ENCODE assay signal across 31 mouse cellular contexts in the genomic region with DNA sequence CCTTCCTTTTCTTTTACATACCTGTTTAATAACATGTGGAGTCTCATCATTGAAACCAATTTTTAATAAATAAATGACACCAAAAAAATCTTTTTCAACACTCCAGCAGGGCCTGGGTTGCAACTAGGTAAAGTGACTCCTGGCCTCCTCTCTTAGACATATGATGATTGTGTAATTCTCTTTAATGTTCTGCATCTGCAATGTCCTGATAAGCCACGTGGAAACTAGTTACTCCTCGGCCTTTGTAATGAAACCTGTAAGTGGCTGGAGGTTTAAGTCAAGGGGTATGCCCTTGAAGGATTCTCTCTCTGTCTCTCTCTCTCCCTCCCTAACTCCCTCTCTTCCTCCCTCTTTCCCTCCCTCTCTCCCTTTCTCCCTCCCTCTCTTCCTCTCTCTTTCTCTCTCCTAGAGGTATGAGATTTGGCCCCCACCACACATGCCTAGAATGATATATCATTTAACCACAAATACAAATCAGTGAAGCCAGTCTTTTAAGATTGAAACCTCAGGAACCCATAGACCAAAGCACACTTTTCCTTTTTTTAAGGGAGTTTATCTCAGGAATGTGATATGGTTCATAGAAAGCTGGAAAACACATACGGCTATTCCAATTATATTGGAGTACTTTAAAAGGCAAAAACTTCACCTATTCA. TPM values are rescaled to one million over a fixed set of nuclear protein-coding genes. Genes with fewer than 3 reads are reported as not detected.
DNase-seq lines count a peak whose midpoint lies in the region; ATAC-seq and TF ChIP-seq lines count a peak whose summit lies in the region.
"Had no signal": no experiment of that assay in that cellular context is flagged by ENCODE, and none has a peak within 500 bp of the region (broad histone marks: within the 10 kb centered on the region; RNA-seq: fewer than 3 reads in every experiment).

No protein-coding gene starts in this region.

- 27% methylated on average over 3 of the region's 3 CpGs for WGBS in liver, embryonic 14.5 days (ENCODE audit: insufficient replicate concordance)
- 50% methylated on average over 3 of the region's 3 CpGs for WGBS in liver, embryonic 11.5 days

- H3K27ac ChIP-seq in liver, embryonic 14.5 days = no peak overlapping the region
- no peak overlapping the region for H3K27ac ChIP-seq in liver, embryonic 11.5 days (ENCODE audit: low read depth, low read length)
- no peak overlapping the region for H3K27ac ChIP-seq in MEL (ENCODE audit: control insufficient read depth, low read depth, low read length)
- H3K27ac ChIP-seq: forebrain, embryonic 10.5 days; forebrain, embryonic 13.5 days; hindbrain, embryonic 12.5 days; hindbrain, embryonic 15.5 days had no signal

- H3K9me3 ChIP-seq in liver, embryonic 14.5 days (ENCODE audit: control insufficient read depth, low read length) = no peaks in the 10 kb centered on the region
- 0 out of 2 replicates have a peak, but pooled peaks cover 2% of the 10 kb centered on the region for H3K9me3 ChIP-seq in liver, embryonic 11.5 days (ENCODE audit: control insufficient read depth, low read length)
- no peaks in the 10 kb centered on the region for H3K9me3 ChIP-seq in MEL (replicated peaks; ENCODE audit: insufficient read depth, low read length)
- H3K9me3 ChIP-seq: forebrain, embryonic 10.5 days; forebrain, embryonic 13.5 days; hindbrain, embryonic 12.5 days; hindbrain, embryonic 15.5 days had no signal

- H3K9ac ChIP-seq in liver, embryonic 14.5 days (replicated peaks) = no peak overlapping the region
- H3K9ac ChIP-seq in liver, embryonic 11.5 days (ENCODE audit: low read depth, low read length) = no peak overlapping the region
- no peak overlapping the region for H3K9ac ChIP-seq in MEL (ENCODE audit: control insufficient read depth, low read depth, low read length, poor library complexity, severe bottlenecking)
- H3K9ac ChIP-seq: forebrain, embryonic 13.5 days; hindbrain, embryonic 12.5 days; hindbrain, embryonic 15.5 days had no signal

- DNase-seq in liver, embryonic 14.5 days (ENCODE audit: low read depth in 3 of 3, low spot score in 3 of 3) = peak; percentile 25 to 30 (median 30)
- DNase-seq in liver, embryonic 11.5 days (ENCODE audit: low spot score) = no peak
- DNase-seq in MEL (ENCODE audit: low read depth, low spot score) = peak; percentile 70
- peak; percentile 36 for DNase-seq in c-Kit-positive CD71-positive TER-119-positive erythroid progenitor cells, embryonic 14.5 days (ENCODE audit: low spot score)
- DNase-seq in cerebellum, postnatal 14 days = no peak
- DNase-seq in B cell, adult 2 months = no peak
- DNase-seq: adrenal gland, adult 2 months; adrenal gland, postnatal 25 days; cerebellum, adult 11-12 months; cerebellum, adult 8-10 months; cerebellum, postnatal 25 days; gastrocnemius, postnatal 10 days; gastrocnemius, postnatal 36 days; heart, adult 11 months had no signal

- TF ChIP-seq EP300 in liver, embryonic 14.5 days (IDR thresholded peaks at IDR 0.05; ENCODE audit: low read depth) = no peak
- TF ChIP-seq EP300 in MEL (IDR thresholded peaks at IDR 0.05; ENCODE audit: low read depth in 1 of 2, low read length in 2 of 2) = peak; percentile 27 to 41; a peak in 2 of 4 replicates

- no peak for TF ChIP-seq CTCF in liver, embryonic 14.5 days (IDR thresholded peaks at IDR 0.05; ENCODE audit: low read depth)
- TF ChIP-seq CTCF in MEL (IDR thresholded peaks at IDR 0.05 in 2 of 3, conservative IDR thresholded peaks at IDR 0.05 in 1 of 3; ENCODE audit: control insufficient read depth in 1 of 3, insufficient read depth in 1 of 3, low read depth in 2 of 3, low read length in 3 of 3, poor library complexity in 1 of 3, severe bottlenecking in 1 of 3) = no peak

- H3K4me1 ChIP-seq in liver, embryonic 14.5 days (replicated peaks; ENCODE audit: control insufficient read depth in 2 of 2, insufficient read depth in 2 of 2, low read length in 1 of 2) = peaks cover 3 to 7% of the 10 kb centered on the region in 2 experiments; a peak in 2 of 4 replicates
- H3K4me1 ChIP-seq in liver, embryonic 11.5 days (replicated peaks; ENCODE audit: control insufficient read depth, insufficient read depth, low read length) = peaks cover 4% of the 10 kb centered on the region
- peaks cover 4 to 11% of the 10 kb centered on the region in 2 experiments for H3K4me1 ChIP-seq in MEL (ENCODE audit: control insufficient read depth in 1 of 2, insufficient read depth in 2 of 2, low read length in 2 of 2)

- peaks cover 11% of the 10 kb centered on the region for H3K79me2 ChIP-seq in MEL (ENCODE audit: control insufficient read depth, insufficient read depth, low read length, poor library complexity)

- no peaks in the 10 kb centered on the region for H3K27me3 ChIP-seq in liver, embryonic 14.5 days (ENCODE audit: control insufficient read depth, insufficient read depth, low read length)
- H3K27me3 ChIP-seq in liver, embryonic 11.5 days (replicated peaks; ENCODE audit: control insufficient read depth, insufficient read depth, low read length) = no peaks in the 10 kb centered on the region
- H3K27me3 ChIP-seq in MEL (ENCODE audit: control insufficient read depth in 1 of 2, insufficient read depth in 2 of 2, low read length in 2 of 2) = no peaks in the 10 kb centered on the region
- H3K27me3 ChIP-seq: forebrain, embryonic 13.5 days; hindbrain, embryonic 12.5 days; hindbrain, embryonic 15.5 days had no signal

- no peak overlapping the region for H3K4me2 ChIP-seq in liver, embryonic 14.5 days (ENCODE audit: low read depth)
- H3K4me2 ChIP-seq in liver, embryonic 11.5 days = no peak overlapping the region
- H3K4me2 ChIP-seq: forebrain, embryonic 13.5 days; heart, embryonic 11.5 days; hindbrain, embryonic 12.5 days; hindbrain, embryonic 15.5 days had no signal

- H3K36me3 ChIP-seq in liver, embryonic 14.5 days (replicated peaks; ENCODE audit: control insufficient read depth, insufficient read depth, low read depth) = no peaks in the 10 kb centered on the region; the same call in 1 of the 2 replicates
- no peaks in the 10 kb centered on the region for H3K36me3 ChIP-seq in liver, embryonic 11.5 days (ENCODE audit: control insufficient read depth, insufficient read depth, low read length)
- H3K36me3 ChIP-seq in MEL (ENCODE audit: control insufficient read depth in 1 of 2, insufficient read depth in 2 of 2, low read length in 2 of 2) = peaks cover 0 to 29% of the 10 kb centered on the region in 2 experiments; a peak in 2 of 4 replicates
- H3K36me3 ChIP-seq: hindbrain, embryonic 12.5 days; hindbrain, embryonic 15.5 days had no signal

- TF ChIP-seq POLR2A in MEL (IDR thresholded peaks at IDR 0.05; ENCODE audit: control insufficient read depth in 1 of 2, insufficient read depth in 1 of 2, low read depth in 1 of 2, low read length in 2 of 2, poor library complexity in 1 of 2) = no peak

- ATAC-seq in liver, embryonic 14.5 days (ENCODE audit: insufficient read depth) = no peak
- no peak for ATAC-seq in liver, embryonic 11.5 days (replicated peaks; ENCODE audit: low FRiP score)
- peak; percentile 51 for ATAC-seq in megakaryocyte-erythroid progenitor cell, adult 5-6 weeks (replicated peaks; ENCODE audit: low FRiP score, low TSS enrichment, poor library complexity, severe bottlenecking)
- ATAC-seq: forebrain, embryonic 13.5 days; forebrain, embryonic 16.5 days; intestine, postnatal 0 days had no signal

- no peak for TF ChIP-seq RAD21 in MEL (IDR thresholded peaks at IDR 0.05; ENCODE audit: low read depth, low read length)

- no peak overlapping the region for H3K4me3 ChIP-seq in liver, embryonic 14.5 days (ENCODE audit: insufficient read depth in 1 of 2, low read depth in 2 of 2, low read length in 2 of 2)
- H3K4me3 ChIP-seq in liver, embryonic 11.5 days (ENCODE audit: low read depth, low read length) = no peak overlapping the region
- no peak overlapping the region for H3K4me3 ChIP-seq in MEL (ENCODE audit: control insufficient read depth in 1 of 2, insufficient read depth in 1 of 2, low read depth in 2 of 2, low read length in 2 of 2)
- H3K4me3 ChIP-seq: forebrain, embryonic 13.5 days; hindbrain, embryonic 12.5 days; hindbrain, embryonic 15.5 days had no signal

RNA-seq across cellular contexts. Expression of a gene that starts 1.6 kb away (rescaled TPM):
- polyA plus RNA-seq in liver, embryonic 14.5 days (2012; rRNA removed) = 4.3 and 6.8 TPM in 2 replicates
- polyA plus RNA-seq in liver, embryonic 14.5 days (2014; fragmentation: Nextera tagmentation; extraction: Ambion mirVana) = 7.0 TPM in 2 replicates
- polyA plus RNA-seq in liver, embryonic 11.5 days (2014; fragmentation: Nextera tagmentation; extraction: Ambion mirVana) = 14.7 and 15.4 TPM in 2 replicates
- total RNA-seq in MEL (2012; rRNA removed) = 13.0 and 13.5 TPM in 2 replicates
- polyA plus RNA-seq in MEL (2012; ENCODE audit: insufficient read depth in 1 of 2, insufficient read length in 2 of 2, low read depth in 1 of 2, low replicate concordance in 2 of 2, missing spikeins in 1 of 2) = 10 to 100 TPM in 1 of 2 experiments, not detected in 1; 18.9 TPM
- 18.6 and 18.9 TPM in 2 replicates for total RNA-seq in megakaryocyte-erythroid progenitor cell, adult 5-6 weeks (2014; fragmentation: Nextera tagmentation)
- 9.7 and 13.8 TPM in 2 replicates for total RNA-seq in megakaryocyte-erythroid progenitor cell, adult 5-6 weeks (2017)

RNA-seq across cellular contexts. Expression of a gene that starts 20.0 kb away (rescaled TPM):
- 0.02 TPM in 1 of 2 replicates, not detected in the other for polyA plus RNA-seq in liver, embryonic 14.5 days (2012; rRNA removed)
- not detected in 2 replicates for polyA plus RNA-seq in liver, embryonic 14.5 days (2014; fragmentation: Nextera tagmentation; extraction: Ambion mirVana)
- 0.53 TPM in 1 of 2 replicates, not detected in the other for polyA plus RNA-seq in liver, embryonic 11.5 days (2014; fragmentation: Nextera tagmentation; extraction: Ambion mirVana)
- total RNA-seq in MEL (2012; rRNA removed) = not detected in 2 replicates
- polyA plus RNA-seq in MEL (2012; ENCODE audit: insufficient read depth in 1 of 2, insufficient read length in 2 of 2, low read depth in 1 of 2, low replicate concordance in 2 of 2, missing spikeins in 1 of 2) = under 1 TPM in 1 of 2 experiments, not detected in 1; 0.93 TPM
- not detected in 2 replicates for total RNA-seq in megakaryocyte-erythroid progenitor cell, adult 5-6 weeks (2014; fragmentation: Nextera tagmentation)
- total RNA-seq in megakaryocyte-erythroid progenitor cell, adult 5-6 weeks (2017) = not detected in 2 replicates
- total RNA-seq: adrenal gland, adult 2 months; adrenal gland, postnatal 25 days; gastrocnemius, adult 18-20 months; gastrocnemius, postnatal 10 days; gastrocnemius, postnatal 36 days; heart, adult 8-10 months; heart, postnatal 25 days; hematopoietic stem cell, adult 5-6 weeks had no signal
- polyA plus RNA-seq: adrenal gland, adult 2 months; forebrain, embryonic 10.5 days; heart, embryonic 14.5 days; heart, postnatal 0 days; intestine, embryonic 14.5 days; intestine, postnatal 0 days had no signal

RNA-seq across cellular contexts. Expression of a gene that starts 26.2 kb away (rescaled TPM):
- polyA plus RNA-seq in liver, embryonic 14.5 days (2012; rRNA removed) = not detected in 2 replicates
- not detected in 2 replicates for polyA plus RNA-seq in liver, embryonic 14.5 days (2014; fragmentation: Nextera tagmentation; extraction: Ambion mirVana)
- 0.80 and 0.90 TPM in 2 replicates for polyA plus RNA-seq in liver, embryonic 11.5 days (2014; fragmentation: Nextera tagmentation; extraction: Ambion mirVana)
- total RNA-seq in MEL (2012; rRNA removed) = not detected in 2 replicates
- polyA plus RNA-seq in MEL (2012; ENCODE audit: insufficient read depth in 1 of 2, insufficient read length in 2 of 2, low read depth in 1 of 2, low replicate concordance in 2 of 2, missing spikeins in 1 of 2) = not detected
- total RNA-seq in megakaryocyte-erythroid progenitor cell, adult 5-6 weeks (2014; fragmentation: Nextera tagmentation) = not detected in 2 replicates
- total RNA-seq in megakaryocyte-erythroid progenitor cell, adult 5-6 weeks (2017) = not detected in 2 replicates
- total RNA-seq: ES-E14; gastrocnemius, adult 18-20 months; gastrocnemius, postnatal 10 days; gastrocnemius, postnatal 36 days; heart, adult 8-10 months; heart, postnatal 25 days; hematopoietic stem cell, adult 5-6 weeks had no signal
- polyA plus RNA-seq: adrenal gland, adult 2 months; cortical plate, adult 2 months; heart, postnatal 0 days had no signal

RNA-seq across cellular contexts. Expression of a gene that starts 56.8 kb away (rescaled TPM):
- polyA plus RNA-seq in liver, embryonic 14.5 days (2012; rRNA removed) = 0.03 and 0.09 TPM in 2 replicates
- 0.03 and 0.08 TPM in 2 replicates for polyA plus RNA-seq in liver, embryonic 14.5 days (2014; fragmentation: Nextera tagmentation; extraction: Ambion mirVana)
- polyA plus RNA-seq in liver, embryonic 11.5 days (2014; fragmentation: Nextera tagmentation; extraction: Ambion mirVana) = 2.7 and 3.1 TPM in 2 replicates
- not detected in 2 replicates for total RNA-seq in MEL (2012; rRNA removed)
- polyA plus RNA-seq in MEL (2012; ENCODE audit: insufficient read depth in 1 of 2, insufficient read length in 2 of 2, low read depth in 1 of 2, low replicate concordance in 2 of 2, missing spikeins in 1 of 2) = not detected
- not detected in 2 replicates for total RNA-seq in megakaryocyte-erythroid progenitor cell, adult 5-6 weeks (2014; fragmentation: Nextera tagmentation)
- not detected in 2 replicates for total RNA-seq in megakaryocyte-erythroid progenitor cell, adult 5-6 weeks (2017)
- total RNA-seq: adrenal gland, adult 2 months; adrenal gland, postnatal 25 days; hematopoietic stem cell, adult 5-6 weeks had no signal

Comparison
In these comparisons a context has a peak if more than half of its experiments do, and no peak if none do; other contexts are left out.
1. DNase-seq: peak in liver, embryonic 14.5 days (3 of 3), MEL (single experiment) and c-Kit-positive CD71-positive TER-119-positive erythroid progenitor cells, embryonic 14.5 days (single experiment); none in liver, embryonic 11.5 days (single experiment), cerebellum, postnatal 14 days (0 of 2) and B cell, adult 2 months (0 of 2).